Mouse (Mus musculus): ENCODE measurements around the gene Cacna1a.
"Not testable (repeated sequence)": the region's sequence is repeated elsewhere in the genome, so short reads cannot be mapped to it uniquely, and the experiment has no call there.

The Cacna1a gene

DNA sequence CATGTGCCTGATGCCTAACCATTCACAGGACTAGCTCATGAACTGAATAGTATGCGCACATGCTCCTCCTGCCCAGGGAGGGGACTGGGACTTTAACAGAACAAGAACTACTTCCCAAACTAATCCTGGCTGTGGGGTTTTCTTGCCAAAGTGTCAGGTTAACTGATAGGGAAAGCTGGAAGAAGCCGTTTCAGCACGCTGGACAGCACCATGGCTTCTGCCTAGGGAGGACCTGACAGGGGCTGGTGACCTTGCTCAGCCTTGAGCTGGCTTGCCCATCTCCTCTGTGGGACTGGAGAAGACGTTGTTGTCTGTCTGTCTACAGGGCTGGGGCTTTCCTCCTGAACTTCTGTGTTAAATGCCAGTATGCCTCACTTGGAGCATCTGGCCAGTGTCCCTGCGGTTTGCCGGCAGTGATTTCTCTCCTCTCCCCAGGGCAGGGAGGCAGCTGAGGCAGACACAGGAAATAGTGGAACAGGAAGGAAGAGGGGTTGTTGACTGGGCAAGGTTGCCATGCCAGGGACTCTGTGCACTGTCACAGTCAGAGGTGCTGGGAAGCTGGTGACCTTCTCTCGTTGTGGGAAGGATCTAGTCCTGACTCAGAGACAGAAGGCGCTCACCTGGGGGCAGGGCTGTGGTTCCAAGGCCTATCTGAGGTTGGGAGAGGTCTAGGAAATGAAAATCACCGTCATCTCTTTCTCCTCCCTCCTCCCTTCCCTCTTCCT, 83.2 kb downstream of the Cacna1a start:
- DNase-seq (ENCODE audit: extremely low spot score, low spot score): peak; percentile 79

DNA sequence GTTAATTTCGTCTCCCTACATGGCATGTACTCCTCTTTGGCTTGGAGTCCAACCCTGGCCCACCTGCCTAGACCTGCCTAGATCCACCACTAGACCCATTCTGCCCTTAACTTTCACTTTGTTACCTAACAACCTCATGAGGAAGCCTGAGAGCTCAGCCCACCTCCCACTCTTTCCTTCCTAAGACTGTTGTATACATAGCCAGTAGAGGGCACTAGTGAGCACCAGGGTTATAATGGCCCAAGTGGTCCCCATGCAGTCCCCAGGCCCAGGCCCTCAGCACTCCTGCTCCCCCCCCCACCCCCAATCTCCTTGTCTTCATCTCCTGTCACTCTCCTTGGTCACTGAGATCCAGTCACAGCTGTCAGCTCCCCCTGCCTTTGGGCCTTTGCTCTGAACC, 86.2 kb downstream of the Cacna1a start:
- DNase-seq (ENCODE audit: extremely low spot score, low spot score): no peak

DNA sequence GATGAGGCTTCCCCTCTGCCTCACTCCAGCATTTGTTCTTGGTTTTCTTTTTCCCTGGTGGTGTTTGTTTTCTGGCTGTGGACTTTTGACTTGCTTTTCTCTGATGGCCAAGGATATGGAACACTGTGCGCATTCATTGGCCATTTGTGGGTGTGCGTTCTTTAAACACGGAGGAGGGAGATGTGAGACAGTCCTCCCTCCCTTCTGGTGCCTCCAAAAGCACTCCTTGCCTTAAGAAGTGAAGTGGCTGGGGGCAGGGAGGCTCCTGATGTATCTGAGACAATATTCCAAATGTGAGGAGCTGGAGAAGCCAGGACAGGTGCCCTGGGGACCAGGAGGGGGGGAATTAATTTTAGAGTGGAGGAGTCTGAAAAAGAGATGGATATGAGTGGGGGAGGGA, 89.1 kb downstream of the Cacna1a start:
- no peak for DNase-seq (ENCODE audit: extremely low spot score, low spot score)

DNA sequence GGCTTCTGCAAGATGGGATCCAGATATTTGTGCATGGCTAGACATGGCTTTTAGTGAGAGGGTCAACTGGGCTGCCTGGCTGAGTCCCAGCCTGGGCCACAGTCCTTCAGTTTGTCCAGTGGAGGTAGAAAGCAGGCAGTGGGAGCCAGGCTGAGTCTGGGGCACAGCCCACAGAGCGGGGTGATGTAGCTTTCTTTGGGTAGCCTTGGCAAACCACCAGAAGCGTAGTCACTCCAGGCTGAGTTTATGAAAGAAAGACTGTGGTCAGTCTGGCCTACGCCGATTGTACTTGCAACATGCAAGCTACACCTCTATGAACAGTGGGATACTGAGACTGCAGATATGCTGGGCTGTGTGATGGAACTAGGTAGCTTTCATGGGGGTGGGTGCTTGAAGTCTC, 94.8 kb downstream of the Cacna1a start:
- DNase-seq (ENCODE audit: extremely low spot score, low spot score): no peak

DNA sequence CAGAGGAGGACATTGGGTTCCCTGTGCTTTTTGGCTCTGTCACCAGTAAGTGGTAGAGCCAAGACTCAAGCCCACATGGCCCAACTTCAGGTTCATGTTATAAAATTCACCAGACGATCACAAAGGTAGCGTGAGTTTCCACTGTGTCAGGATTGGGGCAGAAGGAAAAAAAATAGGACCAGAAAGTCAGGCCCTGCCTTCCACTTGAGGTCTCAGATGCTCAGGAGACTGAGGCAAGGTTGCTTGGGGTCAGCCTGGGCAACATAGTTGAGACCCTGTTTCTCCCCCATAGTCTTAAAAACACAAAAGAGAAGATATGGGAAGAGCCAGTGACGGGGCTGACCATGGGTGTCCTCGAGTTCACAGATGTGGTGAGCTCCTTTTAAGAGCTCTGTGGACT, 97.1 kb downstream of the Cacna1a start:
- no peak for DNase-seq (ENCODE audit: extremely low spot score, low spot score)

DNA sequence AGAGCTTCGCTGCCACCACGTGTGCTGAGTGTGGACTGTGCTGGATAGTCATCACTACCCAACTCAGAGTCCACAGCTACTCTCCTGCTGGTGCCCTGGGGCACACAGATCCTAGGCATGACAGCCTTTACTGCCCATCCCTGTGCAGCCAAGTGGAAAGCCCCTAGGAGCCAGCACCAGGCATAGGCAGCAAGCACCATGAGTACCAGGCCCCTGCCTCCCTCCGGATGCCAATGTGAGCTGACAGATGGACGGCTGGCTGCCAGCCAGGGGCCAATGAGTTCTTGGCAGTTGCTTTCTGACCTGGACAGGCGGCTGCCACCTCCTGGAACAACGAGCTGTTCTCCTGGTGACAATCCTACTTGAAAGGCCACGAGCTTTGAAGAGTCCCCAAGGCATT, 97.6 kb downstream of the Cacna1a start:
- DNase-seq (ENCODE audit: extremely low spot score, low spot score): no peak

DNA sequence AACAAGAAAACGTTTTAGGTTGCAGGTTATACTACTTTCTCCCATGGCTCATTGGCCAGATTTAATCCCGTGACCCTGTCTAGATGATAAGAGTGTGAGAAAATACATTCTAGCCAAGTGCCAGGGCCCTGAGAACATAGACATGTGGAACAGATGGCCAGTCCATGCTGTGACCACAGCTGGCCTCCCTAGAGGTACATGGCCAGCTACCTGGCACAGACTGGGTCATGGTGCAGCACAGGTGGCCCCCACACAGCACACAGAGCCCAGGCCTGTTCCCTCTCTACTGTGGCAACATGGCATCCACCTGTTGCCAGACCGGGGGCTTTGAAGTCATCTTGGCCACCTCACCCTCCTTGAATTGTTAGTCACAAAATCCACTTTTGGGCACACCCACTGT, 101.0 kb downstream of the Cacna1a start:
- no peak for DNase-seq (ENCODE audit: extremely low spot score, low spot score)

DNA sequence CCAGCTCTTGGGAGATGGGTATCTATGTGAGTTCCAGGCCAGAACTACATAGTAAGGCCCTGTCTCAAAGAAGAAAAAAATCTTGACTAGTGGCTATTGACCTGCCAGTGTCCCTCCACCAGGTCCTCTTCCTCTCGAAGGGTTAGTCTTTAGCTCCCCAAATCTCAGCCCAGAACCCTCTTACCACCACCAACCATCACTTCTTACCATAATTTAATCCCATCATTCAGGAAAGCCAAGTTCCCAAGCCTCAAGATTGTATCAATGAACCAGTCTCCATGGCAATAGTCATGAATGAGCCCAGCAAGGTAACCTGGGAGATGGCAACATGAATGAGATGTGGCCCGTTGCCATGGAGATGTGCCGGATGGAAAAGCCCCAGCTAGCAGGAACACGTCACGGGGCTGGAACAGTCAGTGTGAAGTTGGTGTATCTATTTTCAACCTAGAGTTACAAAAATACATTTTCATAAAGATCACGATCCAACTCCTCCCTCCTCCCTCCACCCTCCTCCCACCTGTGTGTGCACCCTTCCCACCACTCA, 106.4 kb downstream of the Cacna1a start:
- DNase-seq (ENCODE audit: extremely low spot score, low spot score): peak; percentile 21

DNA sequence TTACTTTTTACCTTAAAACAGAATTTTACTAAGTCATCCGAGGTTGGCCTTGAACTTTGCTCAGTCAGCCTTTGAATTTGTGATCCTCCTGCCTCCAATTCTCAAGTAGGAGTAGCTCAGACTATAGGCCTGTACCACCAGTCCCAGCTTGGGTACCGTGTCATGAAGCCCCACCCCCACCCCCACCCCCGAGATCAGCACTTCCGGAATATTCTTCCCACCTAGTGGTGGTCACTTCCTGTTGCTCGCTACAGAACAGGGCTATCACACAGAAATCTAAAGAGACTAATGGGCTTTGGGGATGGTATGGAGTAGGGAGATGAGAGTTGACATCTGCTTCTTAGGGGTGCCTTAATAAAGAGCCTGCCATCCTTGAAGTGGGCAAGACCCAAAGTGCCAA, 112.9 kb downstream of the Cacna1a start:
- DNase-seq (ENCODE audit: extremely low spot score, low spot score): no peak

DNA sequence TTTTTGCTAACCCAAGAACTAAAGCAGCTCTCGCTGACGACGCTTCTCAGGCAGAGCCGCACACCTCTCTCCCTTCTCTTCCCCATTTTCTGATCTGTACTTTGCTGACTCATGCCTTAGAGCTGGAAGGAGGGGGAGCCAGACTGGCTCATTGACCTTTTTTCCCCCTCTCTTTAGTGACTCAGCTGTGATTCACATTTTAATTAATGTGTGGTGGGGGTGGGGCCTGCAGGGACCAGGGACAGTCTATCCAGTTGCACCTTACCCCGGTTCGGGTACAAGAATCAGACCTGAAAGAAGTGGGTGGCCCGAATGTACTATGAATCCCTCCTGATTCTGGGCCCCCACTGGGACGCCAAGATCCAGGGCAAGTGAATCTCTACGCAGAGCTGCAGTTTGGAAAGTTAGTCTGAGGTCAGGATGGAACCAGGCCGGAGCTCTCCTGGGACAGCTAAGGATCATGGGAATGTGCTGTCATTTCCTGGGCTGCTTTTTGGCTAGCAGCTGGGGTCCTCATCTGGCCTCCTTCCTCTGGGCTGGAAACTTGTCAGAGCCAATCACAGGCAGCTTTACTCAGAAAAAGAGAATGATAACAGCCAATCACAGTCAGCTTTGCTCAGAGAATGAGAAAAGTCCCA, 113.5 kb downstream of the Cacna1a start:
- peak; percentile 14 for DNase-seq (ENCODE audit: extremely low spot score, low spot score)

DNA sequence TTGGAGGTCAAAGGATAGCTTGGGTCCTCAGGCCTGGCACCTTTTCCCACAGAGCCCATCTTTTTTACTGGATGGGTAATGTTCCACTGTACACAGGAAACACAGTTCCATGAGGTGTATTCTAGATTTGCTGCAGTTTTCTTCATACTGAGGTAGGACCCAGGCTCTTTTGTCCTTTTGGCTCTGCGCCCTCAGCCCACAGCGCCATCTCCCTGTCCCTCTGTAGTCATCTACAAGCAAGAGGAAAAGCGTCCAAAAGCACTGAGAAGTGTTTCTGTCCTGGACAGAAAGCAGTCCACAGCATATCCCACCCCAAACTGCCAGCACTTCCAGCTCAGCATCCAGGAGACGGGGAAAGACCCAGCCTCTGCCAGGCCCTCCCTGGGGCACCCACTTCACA, 114.4 kb downstream of the Cacna1a start:
- DNase-seq (ENCODE audit: extremely low spot score, low spot score): no peak

DNA sequence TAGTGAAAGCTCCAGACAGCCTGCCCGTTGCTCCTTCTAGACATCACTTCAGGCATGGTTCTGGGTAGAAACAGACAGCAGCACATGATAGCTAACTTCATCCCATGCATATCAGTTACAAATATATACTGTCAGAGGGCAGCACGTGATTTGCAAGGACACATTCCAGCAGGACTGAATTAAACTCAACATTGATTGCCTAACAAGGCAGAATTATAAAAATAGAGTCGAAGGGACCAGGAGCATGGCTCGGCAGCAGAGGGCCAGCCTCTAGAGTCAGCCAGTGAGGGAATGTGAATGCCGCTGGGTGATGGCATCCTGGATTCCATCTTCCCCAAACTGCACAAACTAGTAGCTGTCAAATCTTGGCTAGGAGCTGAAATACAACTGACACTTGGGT, 119.0 kb downstream of the Cacna1a start:
- DNase-seq (ENCODE audit: extremely low spot score, low spot score): no peak

DNA sequence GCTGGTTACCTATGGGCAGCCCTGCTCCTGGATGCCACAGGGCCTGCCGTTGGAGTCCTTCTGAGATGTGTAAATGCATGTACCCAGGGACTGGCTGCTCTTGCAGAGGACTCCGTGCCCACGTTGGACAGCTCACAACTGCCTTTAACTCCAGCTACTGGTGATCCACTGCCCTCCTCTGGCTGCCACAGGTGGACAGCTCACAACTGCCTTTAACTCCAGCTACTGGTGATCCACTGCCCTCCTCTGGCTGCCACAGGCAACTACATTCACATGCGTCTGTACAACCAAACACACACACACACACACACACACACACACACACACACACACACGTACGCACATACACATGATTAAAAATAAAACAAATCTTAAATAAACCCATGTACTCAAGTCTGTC, 121.5 kb downstream of the Cacna1a start:
- DNase-seq (ENCODE audit: extremely low spot score, low spot score): not testable (repeated sequence)

DNA sequence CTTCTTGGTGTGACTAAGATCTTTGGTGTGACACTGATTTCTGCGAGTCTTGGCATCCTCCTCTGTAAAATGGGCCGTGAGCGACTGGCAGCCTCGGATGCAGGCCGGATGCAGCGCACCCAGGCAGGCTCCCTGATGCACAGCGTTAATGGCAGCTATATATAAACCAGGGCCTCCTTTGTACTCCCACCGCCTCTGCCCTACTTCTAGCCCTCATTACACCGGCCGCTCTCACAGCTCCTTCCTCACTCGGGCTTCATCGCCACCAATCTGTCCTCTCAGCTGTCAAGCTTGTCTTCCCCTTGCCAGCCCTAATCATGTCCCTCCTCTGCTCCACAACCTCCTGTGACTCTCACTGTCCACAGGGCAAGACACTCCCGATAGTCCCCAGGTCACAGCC, 123.4 kb downstream of the Cacna1a start:
- no peak for DNase-seq (ENCODE audit: extremely low spot score, low spot score)

DNA sequence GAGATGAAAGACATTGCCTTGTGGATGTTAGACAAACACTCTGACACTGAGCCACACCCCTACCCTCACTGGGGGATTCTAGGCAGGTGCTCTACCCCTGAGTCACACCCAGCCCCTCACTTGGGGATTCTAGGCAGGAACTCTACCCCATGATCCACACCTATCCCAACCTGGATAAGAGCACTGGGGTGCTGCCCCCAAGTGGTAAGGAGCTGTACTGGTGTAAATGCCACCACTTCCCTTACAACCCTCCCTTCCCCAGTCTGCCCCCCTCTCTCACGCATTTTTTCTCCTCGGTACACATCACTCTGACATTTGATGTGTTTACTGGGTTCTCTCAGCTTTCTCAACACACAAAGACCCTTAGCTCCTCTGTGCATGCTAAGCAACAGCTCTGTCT, 125.5 kb downstream of the Cacna1a start:
- DNase-seq (ENCODE audit: extremely low spot score, low spot score): no peak

DNA sequence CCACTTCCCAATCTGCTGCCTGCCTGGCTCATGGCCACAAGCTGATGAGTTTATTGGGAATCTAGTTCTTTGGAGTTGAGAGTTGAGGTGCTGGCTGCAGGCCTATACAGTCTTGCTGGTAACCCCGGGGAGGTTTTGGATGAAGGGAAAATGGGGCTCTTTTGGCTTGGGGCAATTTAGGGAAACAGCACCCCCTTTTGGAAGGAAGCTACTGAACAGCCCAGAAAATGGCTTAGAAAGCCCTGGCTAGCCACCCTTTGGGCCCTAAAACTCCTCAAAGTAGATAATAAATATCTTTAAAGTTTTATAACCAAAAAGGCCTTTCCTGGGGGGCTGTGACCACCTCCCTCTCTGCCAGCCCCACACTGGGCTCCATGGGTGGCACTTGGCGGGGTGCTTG, 129.9 kb downstream of the Cacna1a start:
- DNase-seq (ENCODE audit: extremely low spot score, low spot score): no peak

DNA sequence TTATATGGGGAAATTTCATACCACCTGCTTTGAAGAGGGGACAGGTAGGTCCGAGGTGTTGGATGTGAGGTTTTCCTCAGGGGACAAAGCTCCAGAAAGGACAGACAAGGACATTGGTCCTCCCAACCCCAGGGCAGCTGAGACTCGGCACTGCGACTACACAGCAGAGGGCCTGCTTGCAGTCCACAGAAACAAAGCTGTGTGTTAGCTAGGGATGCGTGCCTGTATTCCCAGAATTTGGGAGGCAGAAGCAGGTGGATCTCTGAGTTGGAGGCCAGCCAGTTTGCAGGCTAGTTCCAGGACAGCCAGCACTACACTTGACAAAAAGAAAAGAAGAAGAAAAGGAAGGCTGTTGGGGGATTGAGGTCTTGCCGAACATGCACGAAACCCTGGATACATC, 130.5 kb downstream of the Cacna1a start:
- no peak for DNase-seq (ENCODE audit: extremely low spot score, low spot score)

DNA sequence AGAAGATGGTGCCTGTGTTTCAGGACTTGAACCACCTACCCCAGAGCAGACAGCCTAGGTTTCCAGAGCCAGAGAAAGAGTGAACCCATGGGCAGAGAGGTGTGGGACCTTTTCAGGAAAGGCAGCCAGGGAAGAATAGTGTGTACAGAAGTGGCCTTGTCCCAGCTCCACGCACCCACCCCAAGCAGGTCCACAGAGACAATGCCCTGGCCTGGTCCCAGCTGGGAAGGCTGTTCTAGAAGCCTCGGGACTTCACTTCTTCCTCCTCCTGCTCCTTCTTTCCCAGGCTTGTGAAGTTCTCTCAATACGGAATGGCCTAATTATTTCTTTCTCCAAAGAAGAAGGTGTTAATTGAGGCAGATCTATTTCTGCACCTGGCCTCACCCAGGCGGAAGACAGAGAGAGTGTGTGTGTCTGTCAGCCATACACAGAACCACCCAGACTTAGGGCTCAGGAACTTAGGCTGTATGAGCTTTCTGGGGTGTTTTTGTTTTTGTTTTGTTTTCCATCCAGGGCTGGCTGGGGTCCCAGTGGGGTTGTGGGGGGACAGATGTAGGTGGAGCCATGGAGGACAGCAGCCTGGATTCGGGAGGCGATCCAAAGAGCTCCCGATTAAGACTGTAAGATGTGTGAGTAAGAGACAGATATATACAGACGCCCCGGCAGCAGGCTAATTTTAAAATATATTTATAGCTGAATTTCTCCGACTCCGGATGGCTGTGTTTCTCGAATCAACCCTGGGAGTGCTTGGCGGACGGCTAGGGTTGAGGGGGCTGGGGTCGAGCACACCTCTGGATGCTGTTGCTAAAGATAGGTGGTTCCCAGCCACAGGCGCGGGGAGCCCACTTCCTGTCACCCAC, 131.8 kb downstream of the Cacna1a start:
- no peak for DNase-seq (ENCODE audit: extremely low spot score, low spot score)

DNA sequence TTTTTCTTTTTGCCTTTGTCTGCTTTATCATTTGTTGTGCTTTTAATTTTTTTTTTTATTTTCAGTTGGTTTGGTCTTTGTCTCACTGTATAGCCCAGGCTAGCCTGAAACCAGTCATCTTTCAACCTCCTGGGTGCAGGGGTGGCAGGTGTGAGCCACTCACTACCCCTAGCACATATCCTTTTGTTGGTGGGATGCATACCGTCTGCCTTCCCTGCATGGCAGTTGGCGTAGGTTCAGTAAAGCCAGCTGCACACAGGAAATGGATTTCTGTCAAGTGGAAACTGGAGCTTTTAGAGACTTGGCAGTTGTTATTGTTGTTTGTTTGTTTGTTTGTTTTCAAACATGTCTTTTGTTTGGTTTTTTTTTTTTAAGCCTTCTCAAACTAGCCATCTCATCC, 132.8 kb downstream of the Cacna1a start:
- no peak for DNase-seq (ENCODE audit: extremely low spot score, low spot score)

DNA sequence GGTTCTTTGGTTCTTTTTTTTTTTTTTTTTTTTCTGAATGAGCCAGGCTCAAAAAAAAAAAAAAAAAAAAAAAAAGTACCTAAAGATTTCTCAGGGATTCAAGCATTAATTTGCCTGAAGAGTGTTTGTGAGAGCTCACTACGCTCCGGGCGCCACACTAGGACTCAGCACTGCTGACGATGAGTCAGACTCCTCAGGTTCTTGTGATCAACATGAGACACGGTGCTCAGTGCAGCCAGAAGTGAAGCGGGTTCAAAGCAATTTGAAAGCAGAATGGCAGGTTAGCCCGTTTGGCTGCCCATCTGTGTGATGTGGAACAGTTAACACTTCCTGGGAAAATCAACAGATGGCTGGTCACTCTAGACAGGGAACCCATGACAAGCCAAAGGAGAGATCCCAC, 139.8 kb downstream of the Cacna1a start:
- no peak for DNase-seq (ENCODE audit: extremely low spot score, low spot score)

DNA sequence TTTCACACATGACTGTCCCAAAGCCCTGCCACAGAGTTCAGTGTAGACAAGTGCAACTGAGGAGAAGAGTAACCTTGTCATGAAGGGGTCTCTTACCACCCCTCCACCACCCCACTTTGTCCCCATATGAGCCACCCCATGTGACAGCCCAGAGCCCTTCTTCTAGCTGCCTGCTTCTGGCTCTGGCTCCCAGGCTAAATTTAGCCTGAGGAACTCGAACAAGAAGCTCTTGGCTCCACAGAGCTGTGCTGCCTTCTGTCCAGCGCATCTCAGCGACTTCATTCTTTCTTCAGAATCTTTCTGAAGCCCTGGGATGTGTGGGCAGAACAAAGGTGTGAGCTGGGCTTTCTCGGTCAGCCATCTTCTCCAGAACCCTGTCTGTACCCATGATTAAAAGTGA, 141.3 kb downstream of the Cacna1a start:
- DNase-seq (ENCODE audit: extremely low spot score, low spot score): no peak

DNA sequence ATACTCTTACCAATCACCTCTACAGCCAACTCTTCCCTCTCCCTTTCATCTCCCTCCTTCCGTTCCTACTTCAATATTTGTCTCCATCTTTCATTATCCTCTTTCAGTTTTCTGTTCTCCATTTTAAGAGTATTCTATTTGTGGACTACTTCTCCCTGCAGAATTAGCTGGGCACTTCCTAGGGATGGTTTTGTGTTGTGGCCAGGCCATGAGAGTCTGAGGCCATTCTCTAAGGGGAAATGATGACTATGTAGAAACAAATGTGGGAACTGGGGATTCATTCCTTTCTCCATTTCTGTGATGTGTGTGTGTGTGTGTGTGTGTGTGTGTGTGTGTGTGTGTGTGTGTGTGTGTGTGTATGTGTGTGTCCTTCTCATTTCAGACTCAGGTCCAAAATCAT, 144.5 kb downstream of the Cacna1a start:
- no peak for DNase-seq (ENCODE audit: extremely low spot score, low spot score)

Measured in neural tube, embryonic 10.5 days (tissue).